Mouse (Mus musculus) kidney, adult 2 months (tissue): ENCODE data around the gene Acadl.

Experiments
- CTCF ChIP-seq: fragments of 200-500 bp; conservative IDR thresholded peaks from 2 replicates; pipeline ENCODE4 v1.5.1; 2011; ENCODE audit warnings: low read depth, mild to moderate bottlenecking, control low read depth, low read length, moderate library complexity, mixed read lengths; ENCODE audit not compliant: insufficient read depth, insufficient read length
- POLR2A ChIP-seq: fragments of 200-500 bp; IDR thresholded peaks from one replicate; pipeline ENCODE4 v1.6.1; 2011; ENCODE audit warnings: low read depth, low read length, control low read depth

GRCm38 (mm10) chr1:66781027-66781426, 82.0 kb downstream of the Acadl start:
- TF ChIP-seq CTCF, result no peak
- TF ChIP-seq POLR2A, result no peak
